Mouse (Mus musculus): Measurements from ENCODE around the gene Nkd2.

- TF ChIP-seq CTCF (IDR thresholded peaks at IDR 0.05; ENCODE audit: borderline replicate concordance, extremely low read depth, insufficient read depth, insufficient read length) (no peak), POLR2A (IDR thresholded peaks at IDR 0.05; ENCODE audit: borderline replicate concordance, extremely low read depth, insufficient read depth, insufficient read length, poor library complexity, severe bottlenecking) (no peak)
Observed at GRCm38 (mm10) chr13:73814181-73814580, 33.2 kb downstream of the Nkd2 start.
